Mouse (Mus musculus) liver, postnatal 0 days (tissue): ENCODE measurements around the gene Pprc1.

ENCODE experiments used
- CTCF ChIP-seq: sonication (generic); IDR thresholded peaks from 2 replicates; pipeline ENCODE4 v1.5.1; 2016; ENCODE audit warnings: antibody characterized with exemption, low read depth
- EP300 ChIP-seq: IDR thresholded peaks from 2 replicates; pipeline ENCODE4 v1.6.1; 2016; ENCODE audit warnings: antibody characterized with exemption, low read depth, mild to moderate bottlenecking

DNA sequence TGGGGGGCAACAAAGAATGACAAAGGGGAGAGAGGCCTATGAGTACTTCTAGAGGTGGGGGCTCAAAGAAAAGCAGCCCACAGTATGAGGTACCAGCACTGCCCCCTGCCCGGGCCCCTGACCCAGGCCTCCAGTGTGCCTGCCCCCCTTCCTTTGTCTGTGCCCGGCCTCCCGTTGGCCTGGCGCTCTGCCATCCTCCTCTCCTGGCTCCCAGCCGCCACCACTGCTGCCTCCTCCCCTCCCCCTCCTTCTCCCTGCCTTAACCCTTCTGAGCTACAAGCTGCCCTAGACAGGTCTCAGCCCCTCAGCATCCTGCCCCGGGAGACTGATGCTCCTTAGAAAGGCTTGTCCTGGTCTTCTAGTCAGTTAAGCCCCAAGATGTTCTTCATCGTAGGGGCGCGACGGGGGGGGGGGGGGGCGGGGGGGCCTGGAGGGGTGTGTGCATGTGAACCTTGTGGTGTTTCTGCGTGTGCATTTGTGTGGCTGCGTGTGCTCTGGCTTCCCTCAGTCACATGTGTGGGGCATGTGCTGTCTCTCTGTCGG is 2.7 kb upstream of the Pprc1 start:
- TF ChIP-seq EP300, result no peak
- TF ChIP-seq CTCF, result no peak
